Mouse (Mus musculus) olfactory bulb, adult 2 months (tissue): ENCODE measurements at regions not wholly inside any gene's neighbourhood (a gene's known extent, or its start where the extent isn't known, plus 50 kb on each side); places are given as distances from the start of the nearest gene placed in this dataset.

Experiments used
- CTCF ChIP-seq: fragments of 200-500 bp; IDR thresholded peaks from 2 replicates; pipeline ENCODE4 v1.5.1; 2012; ENCODE audit warnings: low read depth, mild to moderate bottlenecking, low read length, moderate library complexity; ENCODE audit not compliant: insufficient read depth
- POLR2A ChIP-seq: fragments of 200-500 bp; IDR thresholded peaks from 2 replicates; pipeline ENCODE4 v1.6.1; 2012; ENCODE audit warnings: mild to moderate bottlenecking, low read depth, low read length, moderate library complexity; ENCODE audit not compliant: insufficient read depth

- TF ChIP-seq POLR2A (no peak), CTCF (no peak)
Observed at GRCm38 (mm10) chr1:194508314-194508713, 109.7 kb upstream of the Plxna2 start.
